Mouse (Mus musculus) macrophage (primary cell): ENCODE results near the gene Arhgap25. TPM values are rescaled to one million over a fixed set of nuclear protein-coding genes. Genes with fewer than 3 reads are reported as not detected.

Experiments
- H3K27ac ChIP-seq: fragments of 350-480 bp; formaldehyde crosslinking; 2 replicates; pipeline ENCODE4 v1.9.0; 2021
- H3K36me3 ChIP-seq: fragments of 350-480 bp; formaldehyde crosslinking; 2 replicates; pipeline ENCODE4 v1.9.0; 2021; ENCODE audit errors: inconsistent target
- H3K4me3 ChIP-seq: fragments of 350-480 bp; formaldehyde crosslinking; 2 replicates; pipeline ENCODE4 v1.9.0; 2021; ENCODE audit errors: inconsistent target
- H3K79me2 ChIP-seq: fragments of 350-480 bp; formaldehyde crosslinking; 2 replicates; pipeline ENCODE4 v1.9.0; 2021; ENCODE audit errors: inconsistent target
- WGBS: methylation state at CpG from one replicate; pipeline ENCODE4 v1.1.7; 2026; ENCODE audit warnings: inconsistent platforms; ENCODE audit not compliant: missing documents; 5-methylcytosine and 5-hydroxymethylcytosine counted together
- polyA plus RNA-seq: library from polyadenylated mRNA; stranded (reverse); fragments of 250-400 nt; gene quantifications from 3 replicates; pipeline ENCODE4 v1.2.4, GENCODE M21; 2018; ENCODE audit warnings: inconsistent platforms

The Arhgap25 gene
- polyA plus RNA-seq, 1 experiment from 2014 or later: 128 TPM

DNA sequence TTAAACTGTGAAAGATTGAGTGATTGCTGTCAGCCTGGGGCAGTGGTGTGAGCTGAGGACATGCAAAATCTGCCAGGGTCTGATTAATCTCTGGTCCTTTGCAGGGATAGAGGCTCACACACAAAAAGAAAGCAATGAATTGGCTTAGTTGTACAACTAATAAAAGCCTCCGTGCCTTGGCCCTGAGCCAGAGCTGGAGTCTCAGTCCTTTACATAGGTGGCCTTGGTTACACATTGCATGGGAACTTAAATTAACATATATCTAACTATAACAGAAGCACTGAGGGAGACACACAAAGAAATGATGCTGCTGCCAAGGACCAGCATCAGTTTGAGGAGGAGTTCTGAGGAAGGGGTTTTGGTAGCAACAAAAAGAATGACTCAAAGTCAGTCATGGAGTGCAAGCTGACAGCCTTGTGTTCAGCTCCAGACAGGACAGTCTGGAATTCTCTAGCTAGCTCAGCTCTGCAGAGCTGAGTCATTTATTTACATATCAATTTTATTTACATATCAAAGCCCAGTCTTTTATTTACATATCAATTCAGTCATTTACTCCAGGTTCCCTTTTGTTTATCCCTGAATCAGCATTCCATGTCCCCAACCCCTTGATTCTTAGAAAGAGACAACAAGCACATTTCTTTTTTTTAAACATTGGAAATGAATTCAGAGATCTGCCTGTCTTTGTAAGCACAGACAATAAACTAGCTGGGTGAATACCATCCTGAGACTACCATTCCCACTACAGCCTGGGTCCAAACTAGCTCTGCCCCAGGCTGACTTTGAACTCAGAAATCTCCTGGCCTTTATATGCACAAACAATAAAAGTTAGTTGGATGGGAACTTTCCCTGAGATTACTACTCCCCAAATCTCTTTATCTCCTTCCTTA, 12.5 kb upstream of the Arhgap25 start:
- Histone ChIP-seq H3K79me2 (no peaks in the 10 kb centered on the region), H3K36me3 (no peaks in the 10 kb centered on the region), H3K27ac (no peak overlapping the region), H3K4me3 (no peak overlapping the region)
- 63% methylated on average over 1 of the region's 1 CpGs for WGBS

GRCm38 (mm10) chr6:87542027-87542426, 9.0 kb upstream of the Arhgap25 start:
- no peak overlapping the region for H3K4me3 ChIP-seq
- under 1% methylated on average over 9 of the region's 9 CpGs for WGBS
- H3K36me3 ChIP-seq: no peaks in the 10 kb centered on the region
- H3K79me2 ChIP-seq: no peaks in the 10 kb centered on the region
- peak overlapping the region; percentile 94 for H3K27ac ChIP-seq

GRCm38 (mm10) chr6:87541171-87541571, 8.1 kb upstream of the Arhgap25 start:
- Histone ChIP-seq H3K27ac (peak overlapping the region; percentile 94), H3K4me3 (no peak overlapping the region), H3K79me2 (no peaks in the 10 kb centered on the region), H3K36me3 (no peaks in the 10 kb centered on the region)
- 0% methylated on average over 6 of the region's 6 CpGs for WGBS

GRCm38 (mm10) chr6:87538376-87539270, 5.6 kb upstream of the Arhgap25 start:
- peaks cover 5% of the 10 kb centered on the region; the same call in 1 of the 2 replicates for H3K79me2 ChIP-seq
- H3K27ac ChIP-seq: no peak overlapping the region
- WGBS: 76% methylated on average over 15 of the region's 15 CpGs

GRCm38 (mm10) chr6:87537678-87538077, 4.6 kb upstream of the Arhgap25 start:
- H3K4me3 ChIP-seq: no peak overlapping the region
- H3K79me2 ChIP-seq: peaks cover 5% of the 10 kb centered on the region; the same call in 1 of the 2 replicates
- no peak overlapping the region for H3K27ac ChIP-seq
- no peaks in the 10 kb centered on the region for H3K36me3 ChIP-seq
- WGBS: 100% methylated on average over 4 of the region's 5 CpGs

More at GRCm38 (mm10) chr6:87538376-87539270, 5.6 kb upstream of the Arhgap25 start:
- no peak overlapping the region for H3K4me3 ChIP-seq
- no peaks in the 10 kb centered on the region for H3K36me3 ChIP-seq

GRCm38 (mm10) chr6:87536270-87536669, 3.2 kb upstream of the Arhgap25 start:
- no peak overlapping the region for H3K4me3 ChIP-seq
- peak overlapping the region; percentile 96 for H3K27ac ChIP-seq
- no peaks in the 10 kb centered on the region for H3K36me3 ChIP-seq
- peaks cover 20% of the 10 kb centered on the region for H3K79me2 ChIP-seq
- 78% methylated on average over 7 of the region's 8 CpGs for WGBS

- 34% methylated on average over 9 of the region's 9 CpGs for whole genome bisulfite sequencing
- Histone ChIP-seq H3K27ac (peak overlapping the region; percentile 96), H3K4me3 (no peak overlapping the region), H3K79me2 (peaks cover 26% of the 10 kb centered on the region), H3K36me3 (no peaks in the 10 kb centered on the region)
Measured at GRCm38 (mm10) chr6:87535651-87536050, 2.6 kb upstream of the Arhgap25 start.

DNA sequence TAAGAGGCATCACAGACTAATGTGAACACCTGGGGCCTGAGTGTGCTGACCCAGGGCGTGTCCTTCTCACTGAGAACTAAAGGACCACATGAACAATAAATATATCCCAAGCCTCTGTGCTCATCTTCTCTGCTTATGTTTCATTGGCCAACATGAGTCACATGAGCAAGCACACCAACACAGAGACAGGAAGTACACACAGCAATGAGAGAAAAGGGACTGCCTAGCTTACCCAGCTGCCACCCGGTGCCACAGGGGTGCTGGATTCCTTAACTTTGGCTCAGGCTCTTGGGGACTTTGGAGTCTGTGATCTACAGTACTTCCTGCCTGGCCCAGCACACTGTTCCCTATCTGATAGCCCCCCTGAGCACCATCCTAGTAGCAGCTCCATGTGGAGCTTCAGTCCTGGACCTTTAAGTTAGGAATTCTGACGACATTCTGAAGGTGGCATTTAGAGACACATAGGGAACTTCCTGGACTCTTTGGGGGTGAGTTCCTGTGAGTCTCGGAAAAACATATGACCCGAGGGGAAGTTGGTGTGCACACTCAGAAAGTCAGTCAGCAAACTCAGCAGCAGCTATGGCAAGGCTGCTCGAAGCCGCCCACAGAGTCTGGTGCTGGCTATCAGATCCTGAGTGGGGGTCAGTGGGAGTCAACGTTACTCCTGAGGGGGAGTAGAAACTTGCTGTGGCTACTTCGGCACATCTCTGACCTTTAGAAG, 2.0 kb upstream of the Arhgap25 start:
- peak overlapping the region; percentile 96 for H3K27ac ChIP-seq
- WGBS: 25% methylated on average over 9 of the region's 9 CpGs
- H3K79me2 ChIP-seq: peaks cover 32% of the 10 kb centered on the region
- no peaks in the 10 kb centered on the region for H3K36me3 ChIP-seq
- no peak overlapping the region for H3K4me3 ChIP-seq

DNA sequence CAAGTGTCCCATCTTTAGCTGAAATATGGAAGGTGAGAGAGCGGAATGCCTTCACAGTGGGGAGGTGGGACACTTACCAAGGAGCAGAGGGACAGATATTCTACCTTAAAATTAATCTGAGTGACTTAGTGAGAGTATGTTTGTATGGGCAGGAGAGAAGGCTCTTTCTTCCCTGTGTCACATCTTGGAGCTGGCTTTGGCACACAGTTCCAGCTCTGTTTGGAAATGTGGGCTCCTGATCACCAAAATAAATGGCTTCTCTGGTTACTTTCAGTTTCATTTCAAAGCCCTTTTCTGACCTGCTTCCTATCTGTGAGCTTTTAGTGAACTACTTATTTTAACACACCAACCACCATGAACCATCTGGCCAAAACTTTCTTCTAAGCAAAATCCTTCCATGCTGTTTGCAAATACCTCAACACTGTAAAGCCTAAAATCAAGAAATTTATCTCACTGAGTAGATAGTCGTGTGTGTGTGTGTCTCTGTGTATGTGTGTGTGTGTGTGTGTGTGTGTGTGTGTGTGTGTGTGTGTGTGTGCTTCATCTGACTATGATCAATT, 1.5 kb downstream of the Arhgap25 start:
- H3K27ac ChIP-seq: peak overlapping the region; percentile 96

GRCm38 (mm10) chr6:87530386-87530785, 2.7 kb downstream of the Arhgap25 start:
- H3K27ac ChIP-seq: peak overlapping the region; percentile 96; the same call in 1 of the 2 replicates
- peaks cover 35% of the 10 kb centered on the region for H3K36me3 ChIP-seq
- H3K79me2 ChIP-seq: peaks cover 78% of the 10 kb centered on the region
- no CpG with 5 or more reads among the region's 2 CpGs for WGBS
- H3K4me3 ChIP-seq: peak overlapping the region; percentile 68; the same call in 1 of the 2 replicates

More for the DNA sequence above, 1.5 kb downstream of the Arhgap25 start:
- peak overlapping the region; percentile 68 for H3K4me3 ChIP-seq
- peaks cover 67% of the 10 kb centered on the region for H3K79me2 ChIP-seq
- H3K36me3 ChIP-seq: peaks cover 32% of the 10 kb centered on the region
- WGBS: 43% methylated on average over 1 of the region's 2 CpGs

DNA sequence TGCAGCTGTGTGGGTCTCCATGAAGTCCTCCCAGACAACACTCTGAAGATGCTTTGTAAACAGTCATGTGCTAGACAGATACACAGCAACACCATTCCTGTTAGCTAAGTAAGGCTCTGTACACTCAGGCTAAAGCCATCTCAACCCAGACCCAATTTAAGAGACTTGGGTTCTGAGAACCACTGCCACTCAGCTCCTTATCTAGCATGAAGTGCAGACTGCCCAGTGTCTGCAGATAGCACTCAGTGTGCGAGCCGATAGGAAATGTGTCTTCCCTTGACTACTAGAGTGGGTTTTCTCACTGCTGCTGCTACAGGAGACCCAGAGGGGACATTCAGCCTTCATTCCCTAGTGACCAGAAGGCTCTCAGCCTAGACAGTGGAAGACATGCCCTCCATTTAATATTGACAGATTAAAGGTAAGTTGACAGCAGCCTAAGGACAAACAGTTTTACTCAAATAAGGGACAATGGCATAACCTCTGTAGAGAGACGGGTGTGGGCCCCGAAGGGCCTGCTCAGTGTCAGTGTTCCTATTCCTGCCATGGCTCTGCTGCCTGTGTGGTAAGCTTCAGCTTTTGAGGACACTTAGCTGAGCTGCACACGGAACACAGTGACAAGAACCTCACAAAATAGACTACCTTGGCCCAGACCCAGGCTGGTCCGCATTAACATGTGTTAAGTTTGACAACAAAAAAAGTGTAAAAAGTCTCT, 5.1 kb downstream of the Arhgap25 start:
- H3K36me3 ChIP-seq: peaks cover 53% of the 10 kb centered on the region
- H3K27ac ChIP-seq: no peak overlapping the region
- WGBS: 94% methylated on average over 6 of the region's 6 CpGs
- peaks cover 97% of the 10 kb centered on the region for H3K79me2 ChIP-seq
- no peak overlapping the region for H3K4me3 ChIP-seq

DNA sequence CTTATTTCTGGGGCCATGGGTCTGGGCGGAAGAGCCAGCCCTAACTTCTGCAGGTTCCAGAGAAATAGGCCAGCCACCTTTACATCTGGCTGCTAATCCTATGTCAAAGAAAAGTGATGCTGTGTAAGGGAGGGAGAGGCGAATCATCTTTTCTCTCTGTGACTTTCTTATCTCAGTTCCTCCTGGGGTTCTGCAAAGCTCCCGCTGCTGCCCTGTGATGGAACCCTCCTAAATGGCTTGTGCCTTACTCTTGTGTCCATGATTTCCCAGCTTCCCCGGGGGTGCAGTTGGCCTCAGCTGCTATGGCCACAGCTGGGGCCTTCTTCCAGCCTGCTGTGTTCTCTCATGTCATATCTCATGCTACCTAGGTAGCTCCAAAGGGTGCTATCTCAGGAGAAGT, 5.7 kb downstream of the Arhgap25 start:
- WGBS: 86% methylated on average over 4 of the region's 4 CpGs
- peaks cover 100% of the 10 kb centered on the region for H3K79me2 ChIP-seq
- H3K4me3 ChIP-seq: no peak overlapping the region
- H3K27ac ChIP-seq: no peak overlapping the region
- H3K36me3 ChIP-seq: peaks cover 57% of the 10 kb centered on the region

GRCm38 (mm10) chr6:87525126-87525525, 7.9 kb downstream of the Arhgap25 start:
- 45% methylated on average over 10 of the region's 10 CpGs for WGBS
- Histone ChIP-seq H3K79me2 (peaks cover 100% of the 10 kb centered on the region), H3K4me3 (no peak overlapping the region), H3K27ac (no peak overlapping the region), H3K36me3 (peaks cover 58% of the 10 kb centered on the region)
